Mouse (Mus musculus): ENCODE results near the gene AW549877.
A peak's percentile ranks its signal among the peaks of the same experiment; 100 is the strongest.

Gene AW549877

DNA sequence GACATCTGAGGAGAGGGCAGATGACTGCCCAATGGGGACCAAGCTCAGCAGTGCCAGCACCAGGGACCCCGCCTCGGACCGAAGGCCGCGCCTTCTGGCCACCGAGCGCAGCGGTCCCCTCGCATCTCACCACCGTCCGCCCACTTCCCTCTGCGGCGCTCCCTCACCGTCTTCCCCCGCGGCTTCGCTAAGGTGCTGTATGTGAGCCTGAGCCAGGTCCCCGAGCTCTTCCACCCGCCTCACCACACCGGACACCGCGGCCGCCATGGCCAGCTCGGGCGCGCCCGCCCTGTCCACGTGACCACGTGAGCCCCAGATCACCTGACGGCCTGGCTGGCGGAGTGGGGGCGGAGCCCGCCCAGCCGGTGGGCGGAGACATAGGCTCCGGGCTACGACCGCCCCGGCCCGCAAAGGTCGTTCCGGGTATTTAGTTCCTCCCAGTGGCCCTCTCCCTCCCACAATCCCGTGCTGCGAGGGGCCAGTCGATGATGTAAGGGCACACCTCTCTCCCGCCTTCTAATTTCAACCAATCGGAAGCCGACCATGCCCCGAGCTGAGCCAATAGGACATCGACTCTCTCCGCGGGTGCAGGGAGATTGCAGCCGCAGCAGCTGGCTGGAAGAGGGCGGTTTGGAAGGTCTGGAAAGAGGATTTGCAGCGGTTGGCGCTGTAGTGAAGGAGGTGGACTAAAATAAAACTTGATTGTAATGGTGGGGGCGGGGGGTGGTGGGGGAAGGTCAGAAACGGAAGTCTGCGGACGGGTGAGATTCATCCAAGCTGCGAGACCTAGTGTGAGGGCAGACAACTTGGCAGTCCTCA lies at the start of gene AW549877:
TSS of gene AW549877 (minus strand) at position 297 of the 819 bp plus-strand sequence.
- peak; percentile 98 for DNase-seq (ENCODE audit: low spot score)

DNA sequence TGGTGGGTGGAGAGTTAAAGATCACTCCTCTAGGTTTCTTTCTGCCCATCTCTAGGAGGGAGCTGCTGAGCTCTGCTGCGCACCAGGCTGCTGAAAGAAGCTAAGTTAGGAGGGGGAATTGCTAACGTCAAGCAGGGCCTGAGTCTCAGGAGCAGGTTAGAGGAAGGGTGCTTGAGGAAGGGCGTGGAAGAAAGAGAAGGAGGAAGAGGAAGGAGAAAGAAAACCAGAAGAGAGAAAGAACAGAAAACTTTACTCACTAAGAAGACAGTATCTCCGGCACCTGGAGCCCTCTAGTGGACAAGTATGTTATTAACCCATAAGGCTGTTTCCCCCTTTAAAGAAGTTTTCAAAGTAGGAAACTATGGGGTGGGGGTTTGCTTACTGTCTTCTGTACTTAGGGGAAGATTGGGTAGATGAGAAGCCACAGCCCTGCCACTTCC lies 47.5 kb upstream of the AW549877 start:
- no peak for DNase-seq (ENCODE audit: low spot score)

GRCm38 (mm10) chr15:4042423-4042822 lies 46.9 kb upstream of the AW549877 start:
- no peak for DNase-seq (ENCODE audit: low spot score)

GRCm38 (mm10) chr15:4033168-4034004 lies 37.8 kb upstream of the AW549877 start:
- no peak for DNase-seq (ENCODE audit: low spot score)

- no peak for DNase-seq (ENCODE audit: low spot score)
Measured at GRCm38 (mm10) chr15:4028960-4029359, 33.4 kb upstream of the AW549877 start.

- no peak for DNase-seq (ENCODE audit: low spot score)
Measured at GRCm38 (mm10) chr15:4028411-4028700, 32.8 kb upstream of the AW549877 start.

DNA sequence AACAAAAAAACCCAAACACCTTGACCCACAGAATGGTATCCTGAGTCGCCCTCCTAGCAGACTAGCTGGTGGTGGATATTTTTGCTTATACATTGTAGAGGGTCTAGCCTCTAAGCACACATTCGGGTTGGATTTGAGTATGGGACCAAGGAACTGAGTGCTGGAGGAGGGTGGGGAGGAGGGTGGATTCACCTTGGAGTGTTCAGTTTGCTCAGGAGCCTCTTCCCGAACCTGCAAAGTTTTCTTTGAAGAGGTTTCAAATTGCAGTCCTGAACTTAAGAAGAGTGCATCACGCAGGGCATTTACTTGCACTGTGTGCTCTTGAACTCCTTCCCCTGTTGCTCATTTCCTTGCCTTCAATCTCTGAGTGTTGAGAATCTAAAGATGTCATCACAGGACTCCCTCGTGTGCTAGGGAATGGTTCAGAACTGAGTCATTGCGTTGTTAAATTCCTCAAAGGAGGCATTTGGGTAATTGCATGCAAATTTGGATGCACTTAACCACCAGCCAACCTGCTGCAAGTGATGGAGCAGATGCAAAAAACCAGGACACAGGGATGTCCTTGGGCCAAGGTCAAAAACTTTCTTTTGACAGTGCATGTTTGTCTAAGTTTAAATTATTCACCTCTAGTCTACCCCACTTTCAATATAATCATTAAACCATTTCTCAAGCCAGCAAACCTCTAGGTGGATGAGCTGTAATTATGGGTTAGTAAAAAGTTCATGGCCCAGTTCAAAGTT lies 32.3 kb upstream of the AW549877 start:
- DNase-seq (ENCODE audit: low spot score): no peak

DNA sequence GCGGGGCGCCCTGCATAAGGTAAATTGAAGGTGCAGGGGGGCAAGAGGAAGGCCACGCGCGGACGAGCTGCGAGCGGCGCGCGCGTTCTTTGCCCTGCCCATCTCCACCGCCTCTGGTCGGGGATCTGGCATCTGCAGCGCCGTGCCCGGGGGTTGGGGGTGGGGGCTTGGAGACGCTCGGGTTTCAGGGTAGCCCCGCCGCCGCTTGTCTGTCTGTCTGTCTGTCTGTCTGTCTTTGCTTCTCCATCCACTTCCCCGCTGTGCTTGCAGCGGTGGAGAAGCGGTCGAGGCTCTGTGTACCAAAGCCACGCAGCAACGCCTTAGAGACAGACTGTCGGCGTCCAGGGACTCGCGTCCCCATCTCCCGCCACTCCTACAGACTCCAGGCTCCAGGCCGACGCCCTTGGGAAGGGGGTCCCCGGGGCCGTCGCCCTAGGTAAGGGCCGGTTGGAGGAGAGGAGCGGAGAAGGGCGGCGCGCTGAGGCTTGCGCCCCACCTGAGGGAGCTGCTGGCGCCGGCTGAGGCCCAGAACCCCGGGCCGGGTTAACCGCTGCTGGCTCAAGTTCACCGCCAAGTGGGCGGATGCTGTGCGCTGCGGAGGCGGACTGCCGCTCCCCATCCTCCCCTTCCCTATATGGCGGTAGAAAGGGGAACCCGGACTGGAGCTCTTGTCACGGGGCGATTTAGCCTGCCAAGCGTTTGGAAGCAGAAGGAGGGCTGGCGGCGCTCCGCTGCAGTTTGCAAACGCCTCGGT lies 31.5 kb upstream of the AW549877 start:
- peak; percentile 85 for DNase-seq (ENCODE audit: low spot score)

GRCm38 (mm10) chr15:4026231-4026773 lies 30.8 kb upstream of the AW549877 start, which contains the start of gene Oxct1:
Gene Oxct1 (plus strand): TSS chr15:4026383.
- DNase-seq (ENCODE audit: low spot score): peak; percentile 87

GRCm38 (mm10) chr15:4025508-4025904 lies 30.0 kb upstream of the AW549877 start:
- no peak for DNase-seq (ENCODE audit: low spot score)

GRCm38 (mm10) chr15:4024726-4025507 lies 29.4 kb upstream of the AW549877 start:
- DNase-seq (ENCODE audit: low spot score): no peak

DNA sequence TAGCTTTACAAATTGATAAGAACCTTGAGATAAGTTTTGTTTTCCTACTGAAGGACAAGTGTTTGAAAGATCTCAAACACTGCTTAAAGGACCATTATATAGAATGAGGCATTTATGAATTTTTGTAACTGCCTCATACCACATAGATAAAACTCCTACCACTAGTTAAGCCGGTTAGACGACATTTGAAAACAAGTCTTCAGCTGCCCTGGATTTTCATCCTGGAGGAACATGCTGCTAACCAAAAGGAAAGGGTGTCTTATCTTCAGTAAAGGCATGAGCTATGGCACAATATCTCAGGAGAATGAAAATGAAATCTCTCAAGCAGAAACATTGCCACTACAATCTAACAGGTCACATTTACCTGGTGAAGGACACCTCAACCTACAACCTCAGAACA lies 28.2 kb upstream of the AW549877 start:
- DNase-seq (ENCODE audit: low spot score): no peak

DNA sequence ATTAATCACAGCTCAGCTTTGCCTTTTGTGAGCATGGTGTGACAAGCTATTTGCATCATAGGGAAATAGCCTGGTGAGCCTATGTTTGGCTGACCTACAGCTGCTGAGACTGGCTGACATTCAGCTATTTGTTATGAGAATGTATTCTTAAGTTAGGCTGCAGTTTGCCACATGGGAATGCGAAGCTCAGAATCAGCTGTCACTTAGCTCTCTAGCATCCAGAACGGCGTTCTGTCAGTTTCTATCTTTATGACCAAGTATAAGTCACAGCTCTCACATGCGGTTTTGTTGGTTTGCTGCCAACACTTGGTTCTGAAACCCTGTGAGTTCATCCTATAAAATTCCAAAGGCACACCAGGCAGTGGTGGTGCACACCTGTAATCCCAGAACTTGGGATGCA lies 25.2 kb upstream of the AW549877 start:
- no peak for DNase-seq (ENCODE audit: low spot score)

DNA sequence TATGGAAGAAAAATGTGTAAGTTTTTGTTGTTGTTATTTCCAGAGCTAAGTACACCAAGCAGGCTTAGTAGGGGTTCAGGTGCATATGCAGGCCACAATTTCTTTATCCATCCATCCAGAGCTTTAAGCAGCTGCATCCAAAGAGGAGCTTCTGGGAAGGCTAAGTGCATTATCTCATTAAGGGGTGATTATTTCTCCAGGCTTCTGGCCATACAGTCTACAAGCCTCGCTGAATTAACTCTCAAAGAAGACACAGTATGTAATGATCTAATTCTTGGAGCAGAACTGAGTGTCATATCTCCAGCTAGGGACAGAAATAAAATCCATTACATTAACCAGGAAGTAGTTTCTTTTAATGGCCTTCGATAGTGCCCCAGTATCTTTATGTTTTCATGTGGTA lies 18.3 kb upstream of the AW549877 start:
- no peak for DNase-seq (ENCODE audit: low spot score)

DNA sequence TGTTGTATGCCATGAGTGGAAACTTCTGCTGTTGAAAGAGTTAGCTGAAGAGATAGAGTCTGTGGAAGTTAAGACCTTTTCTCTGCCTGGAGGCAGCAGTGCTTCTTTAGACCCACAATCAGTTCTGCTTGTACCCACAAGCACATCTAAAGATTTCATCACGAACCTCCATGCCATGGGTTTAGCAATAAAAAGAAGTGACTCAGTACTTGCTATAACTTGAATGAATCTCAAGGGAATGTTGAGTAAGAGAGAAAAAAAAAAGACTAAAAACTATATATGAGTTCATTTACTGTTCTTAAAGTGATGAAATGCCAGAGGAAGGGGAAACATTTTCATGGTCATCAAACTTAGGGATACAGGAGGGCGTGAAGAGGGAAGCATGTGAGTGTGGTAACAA lies 5.0 kb upstream of the AW549877 start:
- no peak for DNase-seq (ENCODE audit: low spot score)

DNA sequence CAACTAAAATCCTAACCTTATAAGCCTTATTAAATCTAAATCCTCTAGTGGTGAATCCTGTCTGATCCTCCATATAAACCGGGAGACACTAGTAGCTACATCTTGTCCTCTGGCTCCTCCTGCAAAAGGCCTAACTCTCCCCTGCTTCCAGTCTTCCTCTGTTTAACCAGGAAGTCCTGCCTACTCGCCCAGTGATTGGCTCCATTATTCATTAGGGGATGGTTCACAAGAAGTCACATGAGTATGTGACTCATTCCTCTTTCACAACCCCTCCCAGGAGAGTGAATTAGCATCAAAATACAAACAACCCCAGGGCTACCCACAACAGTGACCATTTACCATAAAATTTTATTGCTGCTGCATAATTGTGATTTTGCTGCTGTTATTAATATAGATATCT lies 3.6 kb upstream of the AW549877 start:
- no peak for DNase-seq (ENCODE audit: low spot score)

DNA sequence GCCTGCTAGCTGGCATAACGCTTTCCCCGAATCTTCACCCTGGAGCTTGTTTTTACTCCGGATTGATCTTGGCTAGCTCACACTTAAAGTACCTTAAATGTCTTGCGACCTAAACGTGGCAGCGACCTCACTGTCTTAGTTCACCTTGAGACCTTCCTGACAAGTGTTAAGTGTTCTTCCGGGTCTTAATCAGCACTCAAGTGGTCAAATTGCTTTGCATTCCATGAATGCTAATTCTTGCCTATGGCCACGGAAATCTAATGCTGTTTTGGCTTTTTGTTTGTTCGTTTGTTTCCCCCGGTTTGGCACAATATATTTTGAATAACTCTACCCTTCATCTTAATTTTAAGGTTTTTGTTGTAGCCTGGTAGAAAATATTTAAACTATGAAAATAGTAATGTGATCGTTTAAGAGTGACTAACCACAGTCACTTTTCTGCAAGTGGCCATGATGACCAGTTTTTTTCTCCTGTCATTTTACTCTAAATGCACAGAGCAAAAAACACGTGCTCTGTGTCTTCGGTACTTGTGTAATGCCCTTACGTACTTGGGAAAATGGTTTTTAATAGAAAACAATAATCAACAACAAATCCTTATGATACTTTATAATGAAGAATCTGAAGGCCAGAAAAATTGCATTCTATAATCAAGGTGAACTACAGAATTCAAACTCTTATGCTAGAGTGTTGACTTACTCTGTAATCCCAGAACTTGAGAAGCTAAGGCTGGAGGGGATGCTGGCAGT lies 895 bp upstream of the AW549877 start:
- no peak for DNase-seq (ENCODE audit: low spot score)

DNA sequence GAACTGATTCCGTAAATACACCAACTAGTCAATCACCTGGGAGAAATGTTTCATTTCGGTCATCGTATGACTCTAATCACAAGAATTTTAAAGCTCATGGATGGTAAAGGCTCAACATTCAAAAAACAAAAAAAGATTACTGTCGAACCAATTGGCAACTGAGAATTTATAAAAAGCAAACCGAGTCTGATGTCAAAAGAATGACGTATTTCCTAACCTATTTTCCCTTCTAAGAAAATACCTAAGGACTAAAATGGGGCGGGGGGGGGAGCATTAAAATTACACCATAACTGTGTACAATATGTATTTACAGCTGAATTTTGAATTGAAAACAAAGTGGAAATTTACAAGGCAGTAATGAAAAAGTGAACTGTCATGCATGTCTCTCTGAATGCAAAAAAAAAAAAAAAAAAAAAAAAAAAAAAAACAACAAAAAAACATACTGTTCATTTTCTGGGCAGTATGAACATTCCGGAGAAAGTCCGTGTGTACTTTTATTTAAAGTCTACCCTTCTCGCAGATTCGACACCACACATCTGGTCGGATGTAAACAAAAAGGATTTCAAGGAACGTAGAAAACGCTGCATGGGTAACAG lies 594 bp downstream of the AW549877 start:
- no peak for DNase-seq (ENCODE audit: low spot score)

- DNase-seq (ENCODE audit: low spot score): no peak
Measured at GRCm38 (mm10) chr15:3987981-3988380, 7.6 kb downstream of the AW549877 start.

DNA sequence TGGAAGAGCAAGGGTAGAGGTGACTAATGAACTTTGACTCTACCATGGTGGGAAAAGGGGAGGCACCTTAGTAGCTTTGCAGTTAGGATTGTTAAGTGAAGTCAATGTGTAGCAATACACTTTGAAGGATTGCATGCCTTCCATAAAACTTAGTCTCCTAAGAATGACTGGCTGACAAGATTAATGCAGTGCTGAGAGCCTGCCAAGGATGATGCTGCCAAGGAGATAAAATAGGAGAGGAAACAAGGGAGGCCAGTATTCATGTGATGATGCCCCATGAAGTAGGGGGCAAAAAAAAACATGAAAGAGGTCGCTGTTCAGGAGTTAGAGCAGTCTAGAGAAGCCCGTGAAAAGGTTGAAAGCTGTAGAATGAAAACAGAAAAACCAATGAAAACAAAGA lies 10.7 kb downstream of the AW549877 start:
- no peak for DNase-seq (ENCODE audit: low spot score)
